In the genomic region with DNA sequence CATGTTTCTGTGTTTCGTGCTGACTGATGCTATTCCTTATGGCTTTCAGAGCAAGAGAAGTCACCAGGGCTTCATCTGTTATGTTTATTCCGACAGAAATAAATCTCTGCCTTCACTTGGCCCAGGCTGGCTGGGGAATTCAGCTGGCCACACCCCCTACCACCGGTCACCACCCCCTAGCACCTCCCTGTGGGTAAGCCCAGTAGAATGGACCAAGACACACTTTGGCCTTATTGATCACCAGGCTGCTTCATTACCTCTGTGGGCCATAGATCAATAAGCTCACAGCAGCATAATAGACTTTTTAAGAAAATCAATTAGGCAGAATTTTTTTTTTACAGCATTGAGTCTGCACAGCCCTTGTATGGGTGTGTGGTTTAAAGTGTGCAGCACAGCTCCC, we compare ENCODE assay signal across 8 mouse cellular contexts. TPM values are rescaled to one million over a fixed set of nuclear protein-coding genes. Genes with fewer than 3 reads are reported as not detected.
A peak's percentile ranks its signal among the peaks of the same experiment; 100 is the strongest.
DNase-seq lines count a peak whose midpoint lies in the region; ATAC-seq and TF ChIP-seq lines count a peak whose summit lies in the region.

No protein-coding gene starts in this region.

- H3K36me3 ChIP-seq in hindbrain, embryonic 11.5 days (ENCODE audit: control insufficient read depth, insufficient read depth, low read length), result no peaks in the 10 kb centered on the region
- no peaks in the 10 kb centered on the region for H3K36me3 ChIP-seq in neural tube, embryonic 12.5 days

- 4% methylated on average over 3 of the region's 3 CpGs for WGBS in hindbrain, embryonic 11.5 days
- 11% methylated on average over 3 of the region's 3 CpGs for WGBS in neural tube, embryonic 12.5 days

- no peaks in the 10 kb centered on the region for H3K9me3 ChIP-seq in hindbrain, embryonic 11.5 days (ENCODE audit: control insufficient read depth, low read length)
- H3K9me3 ChIP-seq in neural tube, embryonic 12.5 days, result no peaks in the 10 kb centered on the region

- ATAC-seq in hindbrain, embryonic 11.5 days (ENCODE audit: low FRiP score), result peak; percentile 57; the same call in 1 of the 2 replicates
- ATAC-seq in neural tube, embryonic 12.5 days (ENCODE audit: low FRiP score, low read depth), result 0 out of 2 replicates have a peak, but pooled peaks have one; percentile 29

- H3K4me3 ChIP-seq in layer of hippocampus, adult 2 months, result no peak overlapping the region
- H3K4me3 ChIP-seq in hindbrain, embryonic 11.5 days (ENCODE audit: low read depth, low read length), result no peak overlapping the region
- no peak overlapping the region for H3K4me3 ChIP-seq in neural tube, embryonic 12.5 days

- peaks cover 7% of the 10 kb centered on the region; the same call in 1 of the 2 replicates for H3K4me1 ChIP-seq in hindbrain, embryonic 11.5 days (replicated peaks; ENCODE audit: control insufficient read depth, insufficient read depth, low read length)
- peaks cover 48% of the 10 kb centered on the region for H3K4me1 ChIP-seq in neural tube, embryonic 12.5 days

- no peak overlapping the region for H3K4me2 ChIP-seq in hindbrain, embryonic 11.5 days (replicated peaks; ENCODE audit: low read depth, low read length)
- H3K4me2 ChIP-seq in neural tube, embryonic 12.5 days (replicated peaks), result peak overlapping the region; percentile 42

- H3K27ac ChIP-seq in layer of hippocampus, adult 2 months, result peak overlapping the region; percentile 51; the same call in 1 of the 2 replicates
- 0 out of 2 replicates have a peak overlapping the region, but pooled peaks have one; percentile 62 for H3K27ac ChIP-seq in hindbrain, embryonic 11.5 days (ENCODE audit: low read depth, low read length)
- H3K27ac ChIP-seq in neural tube, embryonic 12.5 days, result peak overlapping the region; percentile 50; the same call in 1 of the 2 replicates

- H3K27me3 ChIP-seq in hindbrain, embryonic 11.5 days (ENCODE audit: control insufficient read depth, insufficient read depth, low read length), result peaks cover 3% of the 10 kb centered on the region; the same call in 1 of the 2 replicates
- H3K27me3 ChIP-seq in neural tube, embryonic 12.5 days (replicated peaks), result peaks cover 3% of the 10 kb centered on the region; the same call in 1 of the 2 replicates

- DNase-seq in layer of hippocampus, adult 2 months (ENCODE audit: low spot score in 2 of 2), result no peak
- no peak for DNase-seq in layer of hippocampus, adult 9-10 months (ENCODE audit: low spot score)
- DNase-seq in hindbrain, embryonic 11.5 days (ENCODE audit: low spot score), result peak; percentile 38
- peak; percentile 51 for DNase-seq in kidney, postnatal 14 days
- no peak for DNase-seq in natural killer cell, adult 2 months (ENCODE audit: low spot score in 2 of 2)
- no peak for DNase-seq in left cerebral cortex, adult 9 months (ENCODE audit: low spot score in 2 of 2)
- no peak for DNase-seq in spleen, postnatal 36 days (ENCODE audit: low spot score in 2 of 2)

- no peak overlapping the region for H3K9ac ChIP-seq in hindbrain, embryonic 11.5 days (ENCODE audit: low read depth, low read length)
- H3K9ac ChIP-seq in neural tube, embryonic 12.5 days, result no peak overlapping the region

- no peak for TF ChIP-seq CTCF in layer of hippocampus, adult 2 months (conservative IDR thresholded peaks at IDR 0.05)

RNA-seq across cellular contexts. Expression of gene Tnrc6c, which starts 35.9 kb away (rescaled TPM):
- total RNA-seq in layer of hippocampus, adult 2 months (2021), result 10 to 100 TPM; 74.7 to 82.1 TPM
- polyA plus RNA-seq in hindbrain, embryonic 11.5 days (2014; fragmentation: Nextera tagmentation; extraction: Ambion mirVana), result 17.0 and 20.6 TPM in 2 replicates
- polyA plus RNA-seq in neural tube, embryonic 12.5 days (2016; fragmentation: Nextera tagmentation; extraction: Ambion mirVana), result 25.0 and 26.6 TPM in 2 replicates

Comparison
In these comparisons a context has a peak if more than half of its experiments do, and no peak if none do; other contexts are left out.
1. DNase-seq: peak in hindbrain, embryonic 11.5 days (single experiment) and kidney, postnatal 14 days (single experiment); none in layer of hippocampus, adult 2 months (0 of 2), layer of hippocampus, adult 9-10 months (single experiment), natural killer cell, adult 2 months (0 of 2), left cerebral cortex, adult 9 months (0 of 2) and spleen, postnatal 36 days (0 of 2).
2. Peak in every context shown above with its lines, with median percentiles within 50 percentile points of each other: H3K27ac ChIP-seq.